Mouse (Mus musculus): ENCODE measurements around the gene Vwa3a. TPM values are rescaled to one million over a fixed set of nuclear protein-coding genes. Genes with fewer than 3 reads are reported as not detected.
"Not testable (repeated sequence)": the region's sequence is repeated elsewhere in the genome, so short reads cannot be mapped to it uniquely, and the experiment has no call there.

The Vwa3a gene
- polyA plus RNA-seq, 1 experiment from 2014 or later: 2.4 TPM

DNA sequence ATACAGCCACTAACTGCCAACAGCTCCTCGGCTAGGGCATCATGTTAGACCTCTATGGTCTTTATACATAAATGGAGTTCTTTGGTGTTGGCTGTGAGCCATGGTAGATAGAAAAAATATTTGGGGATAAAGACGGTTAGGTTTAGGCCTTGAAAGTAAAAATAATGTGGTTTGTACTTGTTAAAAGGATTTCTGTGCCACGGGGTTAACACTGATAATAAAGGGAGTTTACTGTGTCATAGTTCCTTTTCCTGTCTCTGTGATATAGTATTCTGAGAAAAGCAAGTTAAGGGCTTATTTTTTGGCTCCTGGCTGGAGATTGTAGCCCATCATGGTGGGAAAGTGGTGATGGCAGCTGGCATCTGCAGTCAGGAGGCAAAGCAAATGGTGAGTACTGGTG is 35.2 kb upstream of the Vwa3a start:
- DNase-seq (ENCODE audit: low spot score) (no peak), ATAC-seq (no peak)
- no peaks in the 10 kb centered on the region for H3K36me3 ChIP-seq (ENCODE audit: insufficient read depth, low read length)
- no peak overlapping the region for H3K4me2 ChIP-seq (replicated peaks; ENCODE audit: low read depth, low read length)
- WGBS: 43% methylated on average over 3 of the region's 3 CpGs
- H3K4me3 ChIP-seq (ENCODE audit: low read depth, low read length): no peak overlapping the region
- H3K4me1 ChIP-seq (ENCODE audit: insufficient read depth, low read depth, low read length): no peaks in the 10 kb centered on the region
- H3K27me3 ChIP-seq (replicated peaks; ENCODE audit: insufficient read depth, low read length): no peaks in the 10 kb centered on the region
- no peaks in the 10 kb centered on the region for H3K9me3 ChIP-seq (ENCODE audit: low read length)
- no peak overlapping the region for H3K27ac ChIP-seq (ENCODE audit: low read length)
- no peak overlapping the region for H3K9ac ChIP-seq (replicated peaks; ENCODE audit: low read depth)
- TF ChIP-seq CTCF (IDR thresholded peaks at IDR 0.05): no peak
- no peak for TF ChIP-seq EP300 (IDR thresholded peaks at IDR 0.05)

DNA sequence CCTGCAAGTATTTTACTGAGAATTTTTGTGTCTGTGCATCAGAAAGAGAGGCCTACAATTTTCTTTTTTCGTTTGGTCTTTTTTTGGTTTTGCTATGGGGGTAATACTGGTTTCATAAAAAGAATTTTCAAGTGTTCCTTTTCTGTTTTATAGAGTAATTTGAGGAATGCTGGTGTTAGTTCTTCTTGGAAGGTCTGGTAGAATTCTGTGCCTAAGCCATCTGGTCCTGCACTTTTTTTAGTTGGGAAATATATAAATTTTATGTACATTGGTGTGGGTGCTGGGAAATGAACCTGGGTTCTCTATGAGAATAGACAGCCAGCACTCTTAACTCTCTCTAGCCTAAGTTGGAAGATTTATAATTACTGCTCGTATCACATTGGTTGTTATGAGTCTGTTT is 27.0 kb upstream of the Vwa3a start:
- ATAC-seq (no peak), DNase-seq (ENCODE audit: low spot score) (no peak)
- Histone ChIP-seq H3K36me3 (ENCODE audit: insufficient read depth, low read length) (no peaks in the 10 kb centered on the region), H3K9ac (replicated peaks; ENCODE audit: low read depth) (no peak overlapping the region), H3K4me2 (replicated peaks; ENCODE audit: low read depth, low read length) (no peak overlapping the region), H3K4me1 (ENCODE audit: insufficient read depth, low read depth, low read length) (no peaks in the 10 kb centered on the region), H3K9me3 (ENCODE audit: low read length) (no peaks in the 10 kb centered on the region), H3K27me3 (replicated peaks; ENCODE audit: insufficient read depth, low read length) (no peaks in the 10 kb centered on the region), H3K27ac (ENCODE audit: low read length) (no peak overlapping the region), H3K4me3 (ENCODE audit: low read depth, low read length) (no peak overlapping the region)
- 87% methylated on average over 2 of the region's 2 CpGs for WGBS
- TF ChIP-seq CTCF (IDR thresholded peaks at IDR 0.05): no peak
- TF ChIP-seq EP300 (IDR thresholded peaks at IDR 0.05): no peak

DNA sequence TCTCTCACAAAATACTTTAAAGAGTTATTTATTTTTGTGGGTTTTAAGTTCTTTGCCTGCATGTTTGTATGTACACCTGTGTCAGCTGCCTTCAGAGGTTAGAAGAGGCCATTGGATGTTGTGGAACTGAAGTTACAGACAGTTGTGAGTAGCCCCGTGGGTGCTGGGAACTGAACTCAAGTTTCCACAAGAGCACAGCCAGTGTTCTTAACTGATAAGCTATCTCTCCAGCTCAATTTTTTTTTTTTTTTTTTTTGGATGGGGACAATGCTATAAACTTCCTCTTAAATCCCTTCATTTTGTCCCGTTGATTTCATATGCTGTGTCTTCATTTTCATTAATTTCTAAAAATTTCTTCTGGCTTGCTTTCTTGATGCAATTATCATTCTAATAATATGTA is 25.9 kb upstream of the Vwa3a start:
- H3K4me1 ChIP-seq (ENCODE audit: insufficient read depth, low read depth, low read length): no peaks in the 10 kb centered on the region
- WGBS: 87% methylated on average over 2 of the region's 2 CpGs
- H3K27ac ChIP-seq (ENCODE audit: low read length): no peak overlapping the region
- H3K36me3 ChIP-seq (ENCODE audit: insufficient read depth, low read length): no peaks in the 10 kb centered on the region
- no peaks in the 10 kb centered on the region for H3K9me3 ChIP-seq (ENCODE audit: low read length)
- TF ChIP-seq EP300 (IDR thresholded peaks at IDR 0.05) (no peak), CTCF (IDR thresholded peaks at IDR 0.05) (no peak)
- no peak overlapping the region for H3K4me3 ChIP-seq (ENCODE audit: low read depth, low read length)
- DNase-seq (ENCODE audit: low spot score) (no peak), ATAC-seq (no peak)
- no peaks in the 10 kb centered on the region for H3K27me3 ChIP-seq (replicated peaks; ENCODE audit: insufficient read depth, low read length)
- no peak overlapping the region for H3K4me2 ChIP-seq (replicated peaks; ENCODE audit: low read depth, low read length)
- no peak overlapping the region for H3K9ac ChIP-seq (replicated peaks; ENCODE audit: low read depth)

DNA sequence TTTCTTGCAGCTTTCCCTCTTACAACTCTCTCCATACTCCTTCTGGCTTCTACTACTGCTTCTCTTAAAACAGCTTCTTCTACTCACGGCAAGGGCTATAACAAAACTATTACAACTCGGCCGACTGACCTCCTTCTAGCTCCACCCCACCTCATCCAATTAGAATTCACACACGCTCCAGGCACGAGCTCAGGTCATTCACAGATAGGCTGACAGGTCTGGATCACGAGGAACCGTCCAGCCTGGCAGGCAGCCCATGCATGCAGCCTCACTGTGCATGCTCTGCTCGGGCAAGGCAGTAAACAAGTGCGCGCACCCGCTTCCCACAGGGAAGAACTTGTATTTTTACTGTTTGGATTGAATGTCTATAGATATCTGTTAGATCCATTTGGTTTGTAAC is 25.2 kb upstream of the Vwa3a start:
- not testable (repeated sequence) for H3K27me3 ChIP-seq (replicated peaks; ENCODE audit: insufficient read depth, low read length); H3K27ac ChIP-seq (ENCODE audit: low read length); H3K9me3 ChIP-seq (ENCODE audit: low read length); H3K4me1 ChIP-seq (ENCODE audit: insufficient read depth, low read depth, low read length); ATAC-seq; H3K4me2 ChIP-seq (replicated peaks; ENCODE audit: low read depth, low read length); H3K36me3 ChIP-seq (ENCODE audit: insufficient read depth, low read length); H3K9ac ChIP-seq (replicated peaks; ENCODE audit: low read depth); H3K4me3 ChIP-seq (ENCODE audit: low read depth, low read length); DNase-seq (ENCODE audit: low spot score)
- WGBS: 87% methylated on average over 11 of the region's 11 CpGs

DNA sequence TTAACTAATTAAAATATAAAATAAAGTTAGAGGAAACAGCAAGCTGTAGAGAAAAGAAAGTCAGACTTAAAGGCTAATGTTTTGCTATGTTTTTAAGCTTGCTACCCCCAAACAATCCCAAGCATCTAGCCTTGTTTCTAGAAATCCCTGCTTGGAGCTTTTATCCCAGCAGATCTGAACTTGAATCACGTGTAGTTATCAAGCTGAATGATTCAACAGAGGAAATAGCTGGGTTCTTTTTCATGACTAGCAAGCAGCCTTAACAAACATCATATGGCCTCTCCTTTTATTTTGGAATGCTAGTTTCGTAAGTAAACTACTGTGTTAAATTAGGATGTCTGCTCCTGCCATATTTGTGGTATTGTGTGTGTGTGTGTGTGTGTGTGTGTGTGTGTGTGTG is 21.9 kb upstream of the Vwa3a start:
- no peak overlapping the region for H3K4me2 ChIP-seq (replicated peaks; ENCODE audit: low read depth, low read length)
- no peaks in the 10 kb centered on the region for H3K36me3 ChIP-seq (ENCODE audit: insufficient read depth, low read length)
- no peak overlapping the region for H3K9ac ChIP-seq (replicated peaks; ENCODE audit: low read depth)
- no peaks in the 10 kb centered on the region for H3K9me3 ChIP-seq (ENCODE audit: low read length)
- ATAC-seq: no peak
- no peak overlapping the region for H3K27ac ChIP-seq (ENCODE audit: low read length)
- no peaks in the 10 kb centered on the region for H3K4me1 ChIP-seq (ENCODE audit: insufficient read depth, low read depth, low read length)
- H3K4me3 ChIP-seq (ENCODE audit: low read depth, low read length): no peak overlapping the region
- no peaks in the 10 kb centered on the region for H3K27me3 ChIP-seq (replicated peaks; ENCODE audit: insufficient read depth, low read length)
- 57% methylated on average over 2 of the region's 2 CpGs for whole genome bisulfite sequencing
- no peak for TF ChIP-seq EP300 (IDR thresholded peaks at IDR 0.05)
- no peak for TF ChIP-seq CTCF (IDR thresholded peaks at IDR 0.05)
- no peak for DNase-seq (ENCODE audit: low spot score)

DNA sequence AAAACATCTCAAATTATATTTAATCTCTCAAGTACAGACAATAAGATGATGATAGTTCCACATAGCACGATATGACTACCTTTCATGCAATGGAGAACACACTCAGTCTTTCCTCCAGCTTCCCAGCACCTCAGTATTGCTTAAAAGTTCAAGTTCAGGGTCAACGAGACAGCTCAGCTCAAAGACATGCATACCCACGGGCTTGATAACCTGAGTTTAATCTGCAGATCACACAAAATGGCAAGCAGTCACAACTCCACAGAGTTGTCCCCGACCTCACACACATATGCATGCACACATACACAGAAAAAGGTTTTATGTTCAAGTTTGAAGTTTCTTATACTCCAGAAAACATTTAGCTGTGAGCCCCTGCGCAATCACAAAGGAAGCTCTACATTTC is 18.1 kb upstream of the Vwa3a start:
- H3K4me1 ChIP-seq (ENCODE audit: insufficient read depth, low read depth, low read length): no peaks in the 10 kb centered on the region
- H3K4me2 ChIP-seq (replicated peaks; ENCODE audit: low read depth, low read length): no peak overlapping the region
- H3K9ac ChIP-seq (replicated peaks; ENCODE audit: low read depth): no peak overlapping the region
- DNase-seq (ENCODE audit: low spot score) (no peak), ATAC-seq (no peak)
- 77% methylated on average over 5 of the region's 5 CpGs for WGBS
- no peaks in the 10 kb centered on the region for H3K36me3 ChIP-seq (ENCODE audit: insufficient read depth, low read length)
- no peak overlapping the region for H3K27ac ChIP-seq (ENCODE audit: low read length)
- TF ChIP-seq CTCF (IDR thresholded peaks at IDR 0.05) (no peak), EP300 (IDR thresholded peaks at IDR 0.05) (no peak)
- H3K27me3 ChIP-seq (replicated peaks; ENCODE audit: insufficient read depth, low read length): no peaks in the 10 kb centered on the region
- no peak overlapping the region for H3K4me3 ChIP-seq (ENCODE audit: low read depth, low read length)
- no peaks in the 10 kb centered on the region for H3K9me3 ChIP-seq (ENCODE audit: low read length)

DNA sequence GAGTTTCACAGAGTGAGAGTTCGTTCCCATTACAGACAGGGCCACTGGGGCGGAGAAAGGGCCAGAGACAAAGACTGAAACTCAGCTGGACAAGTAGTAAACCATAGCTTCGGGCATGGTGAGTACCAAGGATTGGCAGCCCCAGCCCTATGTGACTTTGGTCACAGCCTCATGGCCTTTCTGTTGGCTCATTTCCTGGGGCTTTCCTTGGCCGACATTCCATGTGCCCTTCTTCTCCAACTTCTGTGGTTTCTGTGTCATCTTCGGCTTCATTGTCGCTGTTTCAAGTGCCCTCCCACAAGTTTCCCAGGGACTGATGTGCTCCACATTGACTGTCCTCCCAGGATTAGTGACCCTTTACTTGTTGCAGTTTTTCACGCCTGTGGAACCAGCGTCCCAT is 17.7 kb upstream of the Vwa3a start:
- no peaks in the 10 kb centered on the region for H3K27me3 ChIP-seq (replicated peaks; ENCODE audit: insufficient read depth, low read length)
- H3K4me3 ChIP-seq (ENCODE audit: low read depth, low read length): no peak overlapping the region
- no peak for DNase-seq (ENCODE audit: low spot score)
- H3K9me3 ChIP-seq (ENCODE audit: low read length): no peaks in the 10 kb centered on the region
- H3K9ac ChIP-seq (replicated peaks; ENCODE audit: low read depth): no peak overlapping the region
- no peak overlapping the region for H3K4me2 ChIP-seq (replicated peaks; ENCODE audit: low read depth, low read length)
- H3K4me1 ChIP-seq (ENCODE audit: insufficient read depth, low read depth, low read length): no peaks in the 10 kb centered on the region
- WGBS: 91% methylated on average over 8 of the region's 8 CpGs
- TF ChIP-seq CTCF (IDR thresholded peaks at IDR 0.05): no peak
- no peak for TF ChIP-seq EP300 (IDR thresholded peaks at IDR 0.05)
- no peak for ATAC-seq
- no peak overlapping the region for H3K27ac ChIP-seq (ENCODE audit: low read length)
- H3K36me3 ChIP-seq (ENCODE audit: insufficient read depth, low read length): no peaks in the 10 kb centered on the region

Measured in lung, postnatal 0 days (tissue).